10 mouse cellular contexts compared by ENCODE assay signal in the genomic region with DNA sequence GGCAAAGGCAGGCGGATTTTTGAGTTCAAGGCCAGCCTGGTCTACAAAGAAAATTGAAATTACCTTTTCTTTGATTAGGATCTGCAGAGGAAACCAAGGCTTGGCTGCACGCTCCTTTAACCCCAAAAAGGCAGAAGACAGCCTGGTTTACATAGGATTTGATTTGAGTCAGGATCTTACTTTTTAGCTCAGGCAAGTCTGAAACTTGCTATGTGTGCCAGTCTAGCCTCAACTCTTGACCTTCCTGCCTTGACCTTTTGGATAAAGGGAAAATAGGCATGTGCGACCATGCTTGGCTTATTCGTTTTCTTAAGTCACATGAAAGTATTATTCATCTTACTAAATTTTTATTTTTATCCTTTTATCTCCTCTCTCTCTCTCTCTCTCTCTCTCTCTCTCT. TPM values are rescaled to one million over a fixed set of nuclear protein-coding genes. Genes with fewer than 3 reads are reported as not detected.
DNase-seq lines count a peak whose midpoint lies in the region; ATAC-seq and TF ChIP-seq lines count a peak whose summit lies in the region.
"Had no signal": no experiment of that assay in that cellular context is flagged by ENCODE, and none has a peak within 500 bp of the region (broad histone marks: within the 10 kb centered on the region; RNA-seq: fewer than 3 reads in every experiment).

No protein-coding gene starts in this region.

- H3K9ac ChIP-seq in hindbrain, embryonic 11.5 days (ENCODE audit: low read depth, low read length): no peak overlapping the region
- peak overlapping the region; percentile 40; the same call in 1 of the 2 replicates for H3K9ac ChIP-seq in ES-E14 (ENCODE audit: insufficient read depth, low read depth, low read length, poor library complexity, severe bottlenecking)
- H3K9ac ChIP-seq in hindbrain, embryonic 12.5 days: no peak overlapping the region
- H3K9ac ChIP-seq in midbrain, embryonic 12.5 days (replicated peaks): no peak overlapping the region; the same call in 1 of the 2 replicates
- no peak overlapping the region for H3K9ac ChIP-seq in lung, postnatal 0 days (replicated peaks; ENCODE audit: low read depth)

- no peak for TF ChIP-seq EP300 in lung, postnatal 0 days (IDR thresholded peaks at IDR 0.05)

- no peaks in the 10 kb centered on the region for H3K27me3 ChIP-seq in hindbrain, embryonic 10.5 days (ENCODE audit: insufficient read depth, poor library complexity, severe bottlenecking)
- no peaks in the 10 kb centered on the region for H3K27me3 ChIP-seq in hindbrain, embryonic 11.5 days (ENCODE audit: control insufficient read depth, insufficient read depth, low read length)
- no peaks in the 10 kb centered on the region for H3K27me3 ChIP-seq in hindbrain, embryonic 12.5 days
- no peaks in the 10 kb centered on the region for H3K27me3 ChIP-seq in midbrain, embryonic 12.5 days
- H3K27me3 ChIP-seq in lung, postnatal 0 days (replicated peaks; ENCODE audit: insufficient read depth, low read length): no peaks in the 10 kb centered on the region

- H3K4me2 ChIP-seq in hindbrain, embryonic 11.5 days (replicated peaks; ENCODE audit: low read depth, low read length): no peak overlapping the region
- no peak overlapping the region for H3K4me2 ChIP-seq in hindbrain, embryonic 12.5 days (replicated peaks)
- H3K4me2 ChIP-seq in midbrain, embryonic 12.5 days (replicated peaks): no peak overlapping the region
- H3K4me2 ChIP-seq in lung, postnatal 0 days (replicated peaks; ENCODE audit: low read depth, low read length): no peak overlapping the region

- no peak for DNase-seq in hindbrain, embryonic 10.5 days (ENCODE audit: low spot score)
- DNase-seq in hindbrain, embryonic 11.5 days (ENCODE audit: low spot score): no peak
- no peak for DNase-seq in ES-E14 (ENCODE audit: low read depth, low spot score)
- no peak for DNase-seq in right cerebral cortex, postnatal 14 days
- no peak for DNase-seq in lung, postnatal 0 days (ENCODE audit: low spot score)

- no peak for ATAC-seq in hindbrain, embryonic 11.5 days (ENCODE audit: low FRiP score)
- ATAC-seq in hindbrain, embryonic 12.5 days (ENCODE audit: low FRiP score): no peak
- ATAC-seq in midbrain, embryonic 12.5 days (ENCODE audit: low FRiP score, low read depth): no peak
- ATAC-seq in lung, postnatal 0 days: no peak
- ATAC-seq in erythroid progenitor cell, adult 5-6 weeks (replicated peaks; ENCODE audit: low FRiP score, poor library complexity, severe bottlenecking): no peak

- H3K27ac ChIP-seq in hindbrain, embryonic 10.5 days: peak overlapping the region; percentile 95
- H3K27ac ChIP-seq in hindbrain, embryonic 11.5 days (ENCODE audit: low read depth, low read length): no peak overlapping the region
- H3K27ac ChIP-seq in ES-E14 (ENCODE audit: insufficient read depth, low read depth, low read length, poor library complexity, severe bottlenecking): peak overlapping the region; percentile 3; the same call in 1 of the 2 replicates
- peak overlapping the region; percentile 56; the same call in 1 of the 2 replicates for H3K27ac ChIP-seq in hindbrain, embryonic 12.5 days
- H3K27ac ChIP-seq in midbrain, embryonic 12.5 days (replicated peaks): peak overlapping the region; percentile 60; the same call in 1 of the 2 replicates
- H3K27ac ChIP-seq in lung, postnatal 0 days (ENCODE audit: low read length): no peak overlapping the region

- 89% methylated on average over 4 of the region's 4 CpGs for WGBS in hindbrain, embryonic 10.5 days
- WGBS in hindbrain, embryonic 11.5 days: 84% methylated on average over 4 of the region's 4 CpGs
- WGBS in hindbrain, embryonic 12.5 days: 88% methylated on average over 4 of the region's 4 CpGs
- whole genome bisulfite sequencing in midbrain, embryonic 12.5 days: 85% methylated on average over 4 of the region's 4 CpGs
- WGBS in lung, postnatal 0 days: 87% methylated on average over 4 of the region's 4 CpGs

- no peaks in the 10 kb centered on the region for H3K9me3 ChIP-seq in hindbrain, embryonic 10.5 days
- no peaks in the 10 kb centered on the region for H3K9me3 ChIP-seq in hindbrain, embryonic 11.5 days (ENCODE audit: control insufficient read depth, low read length)
- H3K9me3 ChIP-seq in ES-E14 (ENCODE audit: control insufficient read depth, insufficient read depth, low read depth, low read length): no peaks in the 10 kb centered on the region
- H3K9me3 ChIP-seq in hindbrain, embryonic 12.5 days (replicated peaks): no peaks in the 10 kb centered on the region
- H3K9me3 ChIP-seq in midbrain, embryonic 12.5 days: no peaks in the 10 kb centered on the region
- H3K9me3 ChIP-seq in lung, postnatal 0 days (ENCODE audit: low read length): no peaks in the 10 kb centered on the region

- H3K4me1 ChIP-seq in hindbrain, embryonic 10.5 days (replicated peaks): peaks cover 36% of the 10 kb centered on the region
- H3K4me1 ChIP-seq in hindbrain, embryonic 11.5 days (replicated peaks; ENCODE audit: control insufficient read depth, insufficient read depth, low read length): peaks cover 2% of the 10 kb centered on the region; the same call in 1 of the 2 replicates
- peaks cover 11 to 19% of the 10 kb centered on the region in 2 experiments for H3K4me1 ChIP-seq in ES-E14 (ENCODE audit: control insufficient read depth in 2 of 2, insufficient read depth in 2 of 2, low read length in 2 of 2, poor library complexity in 1 of 2)
- peaks cover 23% of the 10 kb centered on the region for H3K4me1 ChIP-seq in hindbrain, embryonic 12.5 days
- peaks cover 27% of the 10 kb centered on the region for H3K4me1 ChIP-seq in midbrain, embryonic 12.5 days
- H3K4me1 ChIP-seq in lung, postnatal 0 days (ENCODE audit: insufficient read depth, low read depth, low read length): peaks cover 11% of the 10 kb centered on the region; the same call in 1 of the 2 replicates

- no peak overlapping the region for H3K4me3 ChIP-seq in hindbrain, embryonic 10.5 days
- H3K4me3 ChIP-seq in hindbrain, embryonic 11.5 days (ENCODE audit: low read depth, low read length): no peak overlapping the region
- H3K4me3 ChIP-seq in ES-E14 (ENCODE audit: insufficient read depth in 1 of 2, low read depth in 1 of 2, low read length in 2 of 2, poor library complexity in 1 of 2, severe bottlenecking in 1 of 2): no peak overlapping the region
- no peak overlapping the region for H3K4me3 ChIP-seq in hindbrain, embryonic 12.5 days
- no peak overlapping the region for H3K4me3 ChIP-seq in midbrain, embryonic 12.5 days
- no peak overlapping the region for H3K4me3 ChIP-seq in lung, postnatal 0 days (ENCODE audit: low read depth, low read length)

- TF ChIP-seq CTCF in lung, postnatal 0 days (IDR thresholded peaks at IDR 0.05): no peak

- peaks cover 23% of the 10 kb centered on the region for H3K36me3 ChIP-seq in hindbrain, embryonic 10.5 days
- no peaks in the 10 kb centered on the region for H3K36me3 ChIP-seq in hindbrain, embryonic 11.5 days (ENCODE audit: control insufficient read depth, insufficient read depth, low read length)
- no peaks in the 10 kb centered on the region for H3K36me3 ChIP-seq in ES-E14 (ENCODE audit: control insufficient read depth, insufficient read depth, low read length, poor library complexity, severe bottlenecking)
- 0 out of 2 replicates have a peak, but pooled peaks cover 4% of the 10 kb centered on the region for H3K36me3 ChIP-seq in hindbrain, embryonic 12.5 days
- peaks cover 8% of the 10 kb centered on the region for H3K36me3 ChIP-seq in midbrain, embryonic 12.5 days
- H3K36me3 ChIP-seq in lung, postnatal 0 days (ENCODE audit: insufficient read depth, low read length): no peaks in the 10 kb centered on the region

- in situ Hi-C loops in ES-E14 (cut with MboI; ENCODE audit: low sequenced_read_pairs in 2 of 2, unreplicated experiment in 2 of 2): no loop called here

TF ChIP-seq in ES-E14, 5 proteins besides CTCF, POLR2A, EP300 and RAD21:
- TF ChIP-seq ZC3H11A (IDR thresholded peaks at IDR 0.05; ENCODE audit: borderline replicate concordance, low read depth, low read length): no peak
- TF ChIP-seq MAFK (IDR thresholded peaks at IDR 0.05; ENCODE audit: insufficient read depth, low read depth, low read length): no peak
- TF ChIP-seq CHD2 (IDR thresholded peaks at IDR 0.05; ENCODE audit: low read depth, low read length): no peak

RNA-seq across cellular contexts. Expression of a gene that starts 0.8 kb away (rescaled TPM):
- 17.6 and 18.2 TPM in 2 replicates for polyA plus RNA-seq in hindbrain, embryonic 10.5 days (2016; fragmentation: Nextera tagmentation; extraction: Ambion mirVana)
- polyA plus RNA-seq in hindbrain, embryonic 11.5 days (2014; fragmentation: Nextera tagmentation; extraction: Ambion mirVana): 14.7 and 20.0 TPM in 2 replicates
- total RNA-seq in ES-E14 (2012; rRNA removed): 21.9 and 23.1 TPM in 2 replicates
- 17.3 and 18.1 TPM in 2 replicates for polyA plus RNA-seq in hindbrain, embryonic 12.5 days (2016; fragmentation: Nextera tagmentation; extraction: Ambion mirVana)
- 19.7 and 21.9 TPM in 2 replicates for polyA plus RNA-seq in midbrain, embryonic 12.5 days (2016; fragmentation: Nextera tagmentation; extraction: Ambion mirVana)
- polyA plus RNA-seq in lung, postnatal 0 days (2015; fragmentation: Nextera tagmentation; extraction: Ambion mirVana): 5.2 and 9.6 TPM in 2 replicates
- 25.2 and 39.4 TPM in 2 replicates for total RNA-seq in erythroid progenitor cell, adult 5-6 weeks (2015; ENCODE audit: low replicate concordance)
- total RNA-seq in erythroid progenitor cell, adult 5-6 weeks (2017; ENCODE audit: low replicate concordance): 23.6 and 41.9 TPM in 2 replicates

RNA-seq across cellular contexts. Expression of a gene that starts 8.7 kb away (rescaled TPM):
- 35.3 and 35.8 TPM in 2 replicates for polyA plus RNA-seq in hindbrain, embryonic 10.5 days (2016; fragmentation: Nextera tagmentation; extraction: Ambion mirVana)
- polyA plus RNA-seq in hindbrain, embryonic 11.5 days (2014; fragmentation: Nextera tagmentation; extraction: Ambion mirVana): 28.7 and 34.4 TPM in 2 replicates
- total RNA-seq in ES-E14 (2012; rRNA removed): 27.2 and 27.5 TPM in 2 replicates
- 34.1 and 40.3 TPM in 2 replicates for polyA plus RNA-seq in hindbrain, embryonic 12.5 days (2016; fragmentation: Nextera tagmentation; extraction: Ambion mirVana)
- polyA plus RNA-seq in midbrain, embryonic 12.5 days (2016; fragmentation: Nextera tagmentation; extraction: Ambion mirVana): 41.6 and 42.8 TPM in 2 replicates
- 7.3 and 7.5 TPM in 2 replicates for polyA plus RNA-seq in lung, postnatal 0 days (2015; fragmentation: Nextera tagmentation; extraction: Ambion mirVana)
- 20.9 and 29.8 TPM in 2 replicates for total RNA-seq in erythroid progenitor cell, adult 5-6 weeks (2015; ENCODE audit: low replicate concordance)
- 22.3 and 32.3 TPM in 2 replicates for total RNA-seq in erythroid progenitor cell, adult 5-6 weeks (2017; ENCODE audit: low replicate concordance)

RNA-seq across cellular contexts. Expression of a gene that starts 27.9 kb away (rescaled TPM):
- polyA plus RNA-seq in hindbrain, embryonic 10.5 days (2016; fragmentation: Nextera tagmentation; extraction: Ambion mirVana): not detected in 2 replicates
- not detected in 2 replicates for polyA plus RNA-seq in hindbrain, embryonic 11.5 days (2014; fragmentation: Nextera tagmentation; extraction: Ambion mirVana)
- total RNA-seq in ES-E14 (2012; rRNA removed): 2.9 TPM in 1 of 2 replicates, not detected in the other
- not detected in 2 replicates for polyA plus RNA-seq in hindbrain, embryonic 12.5 days (2016; fragmentation: Nextera tagmentation; extraction: Ambion mirVana)
- not detected in 2 replicates for polyA plus RNA-seq in midbrain, embryonic 12.5 days (2016; fragmentation: Nextera tagmentation; extraction: Ambion mirVana)
- not detected in 2 replicates for polyA plus RNA-seq in lung, postnatal 0 days (2015; fragmentation: Nextera tagmentation; extraction: Ambion mirVana)
- total RNA-seq in erythroid progenitor cell, adult 5-6 weeks (2015; ENCODE audit: low replicate concordance): not detected in 2 replicates
- 0.30 TPM in 1 of 2 replicates, not detected in the other for total RNA-seq in erythroid progenitor cell, adult 5-6 weeks (2017; ENCODE audit: low replicate concordance)
- total RNA-seq: left cerebral cortex, postnatal 4 days had no signal
- polyA plus RNA-seq: neural tube, embryonic 11.5 days had no signal

Comparison
In these comparisons a context has a peak if more than half of its experiments do, and no peak if none do; other contexts are left out.
1. H3K27ac ChIP-seq: peak in hindbrain, embryonic 10.5 days (single experiment), ES-E14 (single experiment), hindbrain, embryonic 12.5 days (single experiment) and midbrain, embryonic 12.5 days (single experiment); none in hindbrain, embryonic 11.5 days (single experiment) and lung, postnatal 0 days (single experiment).